Mouse (Mus musculus) heart, postnatal 0 days (tissue): Measurements from ENCODE around the gene Sh3gl1.

ENCODE experiments used
- CTCF ChIP-seq: IDR thresholded peaks from 2 replicates; pipeline ENCODE4 v1.5.1; 2016; ENCODE audit warnings: antibody characterized with exemption, control low read depth, low read depth
- EP300 ChIP-seq: IDR thresholded peaks from 2 replicates; pipeline ENCODE4 v1.6.1; 2016; ENCODE audit warnings: antibody characterized with exemption, low read depth

- TF ChIP-seq CTCF: no peak
- no peak for TF ChIP-seq EP300
Measured at GRCm38 (mm10) chr17:56036901-56037287, 459 bp upstream of the Sh3gl1 start.
